Mouse (Mus musculus): ENCODE data around the gene Cwf19l1.

DNA sequence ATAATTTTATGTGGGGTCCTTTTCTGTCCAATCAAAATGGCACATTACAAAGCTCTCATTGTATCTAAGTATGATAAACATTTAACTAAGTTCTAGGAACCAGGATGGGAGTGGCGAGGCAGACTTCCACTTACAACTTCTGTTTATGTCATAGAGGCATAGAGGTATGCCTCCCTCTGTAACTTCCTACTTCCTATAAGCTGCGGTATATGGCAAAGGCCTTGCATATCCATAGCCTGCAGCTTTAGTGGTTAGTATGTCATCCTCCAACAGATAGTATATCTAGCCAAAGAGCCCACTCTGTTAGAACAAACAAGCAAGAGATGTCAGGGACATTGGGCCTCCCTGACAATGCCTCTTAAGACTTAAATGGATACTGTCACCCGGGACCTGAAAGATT, 41.1 kb upstream of the Cwf19l1 start:
- TF ChIP-seq TAL1 (IDR thresholded peaks at IDR 0.05; ENCODE audit: low read length): no peak
- TF ChIP-seq GATA1 (IDR thresholded peaks at IDR 0.05; ENCODE audit: low read length): no peak
